Mouse (Mus musculus) heart, adult 18-20 months (tissue): Measurements from ENCODE around the gene Acbd7. TPM values are rescaled to one million over a fixed set of nuclear protein-coding genes. Genes with fewer than 3 reads are reported as not detected.

ENCODE experiments used
- DNase-seq, 2 experiments: peaks; one replicate each; pipeline ENCODE4 v3.0.0; 2021 to 2022; ENCODE audit warnings: mixed read lengths in 1 of 2
- long read RNA-seq, 2 experiments: library from polyadenylated mRNA; stranded (forward); transcript quantifications; one replicate each; pipeline ENCODE4 v2.0.0; 2021
- total RNA-seq, 2 experiments: library from RNA; stranded (reverse); gene quantifications; 2 replicates each; pipeline ENCODE4 v1.2.3; 2021

Acbd7 gene
- 1 to 10 TPM; 1.4 to 1.8 TPM for total RNA-seq
- long read RNA-seq, experiment 1, partial matches to known transcripts, result 0 of 1 reads
- long read RNA-seq, experiment 1, other reads (novel, unspliced or antisense), result 1 of 1 reads
- long read RNA-seq, experiment 2, result 0 reads

DNA sequence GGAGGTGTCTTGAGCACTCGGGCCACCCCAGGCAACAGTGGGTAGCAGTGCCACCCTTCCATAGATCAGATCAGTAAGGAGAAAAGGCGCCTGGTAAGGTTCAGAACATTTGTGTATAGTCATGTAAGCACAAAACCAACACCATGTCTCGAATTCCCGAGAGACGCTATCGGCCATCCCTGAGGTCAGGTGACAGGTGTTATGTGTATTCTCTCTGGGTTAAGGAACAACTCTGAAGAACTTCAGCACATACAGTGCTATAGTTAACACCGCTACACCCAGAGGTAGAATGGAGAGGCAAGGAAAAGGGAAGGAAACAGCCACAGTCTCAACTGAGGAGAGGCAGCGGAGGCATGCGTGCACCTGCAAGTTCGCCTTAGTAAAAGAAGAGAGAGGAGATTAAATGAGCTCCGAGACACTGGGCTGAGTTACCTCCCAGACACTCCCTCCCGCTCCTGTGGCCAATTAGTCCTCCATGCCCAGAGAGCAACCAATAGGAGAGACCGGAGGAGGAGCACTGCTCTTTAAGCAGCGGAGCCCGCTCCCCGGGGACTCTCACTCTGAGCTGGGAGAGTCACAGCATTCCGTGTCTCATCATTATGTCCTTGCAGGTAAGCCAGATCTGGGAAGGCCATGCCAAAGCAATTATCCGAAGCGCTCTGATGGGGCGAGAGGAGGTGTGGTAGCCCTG, at the start of gene Acbd7:
Acbd7 (plus strand) TSS at position 558 of the 691 bp plus-strand sequence.
- peak; percentile 34 to 40 for DNase-seq

DNA sequence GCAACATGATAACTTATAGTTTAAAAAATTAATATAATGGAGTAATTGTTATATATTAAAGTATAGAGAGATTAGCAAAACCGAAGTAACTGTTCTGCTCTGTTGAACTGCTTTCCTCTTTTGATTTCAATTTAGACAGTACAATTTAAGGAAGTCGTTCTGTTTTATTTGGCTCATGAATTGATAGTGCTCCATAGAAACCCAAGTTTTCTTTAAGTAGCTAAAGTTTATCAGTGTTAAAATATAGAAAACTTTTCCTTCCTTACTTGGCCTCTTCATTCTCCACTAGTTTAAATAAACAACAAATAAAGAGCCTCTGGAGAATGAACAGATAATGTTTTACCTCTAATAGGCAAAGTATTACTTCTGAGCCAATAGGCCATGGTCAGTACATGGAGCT, 49.7 kb upstream of the Acbd7 start:
- no peak for DNase-seq

DNA sequence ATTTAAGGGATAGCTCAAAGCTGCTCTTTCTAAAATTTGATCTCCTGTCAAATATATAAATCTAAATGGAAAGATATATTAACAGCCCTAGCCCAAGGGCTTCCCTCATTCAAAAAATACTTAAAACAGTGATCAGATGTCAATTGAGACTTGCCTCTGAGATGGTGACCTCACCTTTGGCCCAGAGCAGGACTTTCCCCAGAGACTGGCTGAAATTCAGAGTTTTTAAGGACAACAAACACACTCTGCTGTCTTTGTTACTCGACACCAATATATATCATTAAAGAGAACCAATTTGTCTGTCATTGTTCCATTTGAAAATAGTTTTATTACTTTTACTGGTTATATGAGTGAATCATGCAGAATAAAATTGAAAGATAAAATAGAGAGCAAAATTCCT, 46.4 kb upstream of the Acbd7 start:
- no peak for DNase-seq

DNA sequence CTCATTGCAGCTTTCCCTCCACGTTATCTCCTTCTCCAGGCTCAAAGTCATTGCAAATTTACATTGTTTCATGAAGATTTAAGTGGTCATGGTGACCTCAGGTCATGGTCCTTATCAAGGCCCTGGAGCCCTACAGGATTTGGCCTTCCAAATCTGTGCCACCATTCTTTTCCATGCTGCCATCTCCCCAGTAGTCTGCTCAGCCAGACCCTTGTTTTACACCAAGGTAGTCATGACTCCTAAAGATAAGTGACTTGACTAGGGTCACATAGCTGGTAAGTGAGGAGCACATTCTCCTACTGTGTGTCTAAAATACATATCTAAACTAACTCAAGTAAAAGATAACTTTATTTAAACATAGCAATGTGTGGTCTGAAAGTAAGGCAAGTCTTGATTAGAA, 43.8 kb upstream of the Acbd7 start:
- no peak for DNase-seq

DNA sequence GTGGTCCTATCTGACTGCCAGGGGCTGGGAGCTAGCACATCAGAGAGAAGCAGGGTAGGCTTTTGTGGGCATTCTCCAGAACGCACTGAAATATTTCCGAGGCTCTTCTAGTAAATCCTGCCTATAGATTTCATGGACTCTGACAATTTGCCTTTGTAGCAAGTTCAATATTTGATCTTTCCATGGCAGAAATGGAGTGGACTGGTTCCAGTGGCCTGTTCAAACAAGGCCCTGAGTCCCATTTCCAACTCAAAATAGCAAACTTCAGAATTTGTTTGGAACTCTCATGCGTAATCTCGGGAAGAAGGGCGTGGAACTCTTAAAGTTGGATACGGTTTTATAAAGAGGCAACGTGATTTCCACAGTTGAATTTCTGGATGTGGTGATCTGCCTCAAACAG, 40.1 kb upstream of the Acbd7 start:
- no peak for DNase-seq

DNA sequence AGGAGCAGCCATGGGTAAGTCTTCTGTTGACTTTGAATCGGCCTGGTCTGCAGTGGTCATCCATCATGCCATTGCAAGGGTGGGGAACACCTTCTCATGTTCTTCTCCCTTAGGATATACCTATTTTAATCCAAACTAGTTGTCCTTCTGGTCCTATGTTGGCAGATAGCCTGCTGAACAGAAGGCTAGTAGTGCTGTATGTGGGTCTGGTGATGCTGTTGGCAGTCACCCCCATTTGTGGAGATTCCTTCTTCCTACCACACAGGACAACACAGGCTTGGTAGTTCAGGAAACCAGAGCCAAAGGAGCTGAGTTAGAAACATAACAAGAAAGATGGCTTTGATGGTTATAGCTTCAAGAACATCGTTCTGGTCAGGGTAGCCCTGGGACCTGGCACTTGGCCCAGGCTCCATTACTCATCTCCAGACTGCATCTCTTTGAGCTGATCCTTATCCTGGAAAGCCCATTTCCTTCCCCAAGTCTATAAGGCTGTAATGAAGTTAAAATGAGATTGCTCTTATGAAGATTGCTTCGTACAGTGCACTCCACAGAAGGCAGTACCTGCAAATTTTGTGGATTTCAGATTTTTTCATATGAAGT, 30.4 kb upstream of the Acbd7 start:
- no peak for DNase-seq

DNA sequence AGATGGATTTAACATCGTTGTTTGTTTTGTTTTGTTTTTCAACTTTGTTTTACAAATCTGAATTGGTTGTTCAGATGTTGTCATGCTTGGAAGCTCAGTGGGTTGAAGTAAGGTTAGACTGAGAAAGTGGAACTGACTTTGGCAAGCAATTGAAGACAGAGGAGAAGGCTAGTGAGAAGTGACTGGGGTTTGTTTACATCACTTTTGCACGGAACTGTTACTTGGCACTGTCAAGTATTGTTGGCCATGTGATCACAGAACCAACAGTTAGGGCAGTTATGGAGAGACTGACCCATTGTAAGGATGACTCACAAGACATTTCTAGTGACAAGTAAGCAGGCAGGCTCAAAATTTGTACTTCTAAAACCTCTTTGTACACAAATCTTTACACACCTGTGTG, 12.8 kb upstream of the Acbd7 start:
- no peak for DNase-seq

DNA sequence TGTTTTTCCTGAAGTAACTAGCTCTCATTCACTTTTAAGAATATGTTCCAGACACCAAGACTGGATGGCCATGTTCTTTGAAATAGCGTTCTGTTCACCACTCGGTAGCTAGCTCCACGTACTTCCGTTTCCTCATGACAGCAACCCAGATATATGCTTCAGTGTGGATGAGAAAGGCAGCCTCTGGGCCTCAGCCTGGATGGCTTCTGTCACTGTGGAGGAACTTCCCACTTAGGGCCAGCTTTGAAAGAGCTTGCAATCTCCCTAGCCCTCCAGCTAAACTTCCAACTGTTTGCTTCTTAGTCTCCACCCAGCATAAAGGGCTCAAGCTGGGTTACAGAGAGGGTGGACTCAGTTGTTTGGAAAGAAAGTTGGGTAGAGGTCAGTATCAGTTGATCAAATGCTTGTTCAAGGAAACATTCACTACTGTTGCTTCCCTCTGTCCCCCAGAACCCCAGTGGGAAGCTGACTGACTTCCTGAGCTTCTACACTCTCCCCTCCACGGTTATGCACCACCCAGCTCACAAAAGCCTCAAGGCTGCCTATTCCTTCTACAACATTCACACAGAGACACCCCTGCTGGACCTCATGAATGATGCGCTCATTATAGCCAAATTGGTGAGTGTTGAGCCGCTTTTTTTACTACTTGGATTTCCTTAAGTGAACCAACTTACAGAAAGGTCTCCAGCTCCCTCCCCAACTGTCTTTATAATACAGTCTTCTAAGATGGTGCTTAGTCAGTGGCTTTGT, 11.4 kb upstream of the Acbd7 start:
- DNase-seq, result no peak

DNA sequence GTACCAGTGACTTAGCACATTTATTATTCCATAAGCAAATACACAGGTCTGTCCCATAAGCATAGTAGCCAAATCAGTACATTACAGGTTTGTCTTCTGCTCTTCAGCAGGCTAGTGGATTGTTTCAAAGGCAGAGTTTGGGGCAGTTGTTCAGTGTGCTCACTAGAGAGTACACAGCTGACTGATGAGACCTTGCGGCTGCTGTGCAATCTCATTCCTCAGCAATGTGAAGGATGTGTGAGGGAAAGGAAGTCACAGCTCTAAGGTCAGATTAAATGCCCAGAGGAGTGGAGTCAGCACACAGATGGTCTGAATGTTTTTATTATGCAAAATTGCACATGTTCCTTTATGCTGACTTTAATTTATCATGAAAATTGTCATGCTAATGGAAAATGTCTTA, 9.4 kb upstream of the Acbd7 start:
- DNase-seq, result no peak

DNA sequence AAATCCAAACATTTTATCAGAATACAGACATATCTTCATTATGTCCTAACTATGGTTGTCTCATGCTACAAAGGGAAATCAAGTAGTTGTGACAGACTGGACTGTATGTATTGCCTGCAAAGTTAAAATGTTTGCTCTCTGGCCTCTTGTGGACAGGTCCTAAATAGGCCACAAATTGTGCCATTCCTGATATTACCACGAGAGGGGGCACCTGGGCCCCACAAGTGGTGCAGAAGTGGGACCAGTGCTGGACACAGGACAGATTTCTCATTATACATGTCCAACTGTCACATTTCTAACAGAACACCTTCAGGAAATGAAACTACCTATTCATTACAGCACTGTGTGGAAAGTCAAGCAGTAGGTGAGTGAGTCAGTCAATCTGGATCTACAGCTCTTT, 8.6 kb upstream of the Acbd7 start:
- peak; percentile 61 to 77 for DNase-seq

DNA sequence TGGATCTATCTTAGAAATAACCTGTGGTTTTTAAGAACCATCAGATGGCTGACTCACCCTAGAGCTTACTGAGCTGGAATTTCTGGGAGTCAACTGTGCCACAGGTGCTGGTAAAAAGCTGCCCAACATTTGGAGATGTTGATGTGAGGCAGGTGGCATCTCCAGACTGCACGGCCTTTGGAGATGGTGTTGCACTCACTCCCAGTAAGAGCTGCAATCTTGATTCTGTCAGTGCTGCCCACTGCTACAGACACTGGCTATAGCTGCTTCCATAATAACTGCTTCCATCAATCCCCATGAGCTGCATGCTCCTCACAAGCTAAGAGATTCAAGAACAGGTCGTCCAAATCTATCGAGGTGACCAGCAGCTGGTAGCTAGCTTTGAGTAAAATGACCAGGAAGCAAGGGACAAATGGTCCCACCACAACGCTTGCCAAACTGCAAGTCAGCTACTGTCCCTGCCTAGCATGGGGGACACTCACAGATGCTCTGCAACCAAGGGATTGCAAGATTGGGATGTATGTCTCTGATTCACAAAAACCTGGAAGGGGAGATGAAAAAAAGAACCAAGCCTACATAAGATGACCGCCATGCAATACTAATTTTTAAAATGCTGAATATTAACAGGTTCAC, 4.8 kb upstream of the Acbd7 start:
- DNase-seq, result no peak

DNA sequence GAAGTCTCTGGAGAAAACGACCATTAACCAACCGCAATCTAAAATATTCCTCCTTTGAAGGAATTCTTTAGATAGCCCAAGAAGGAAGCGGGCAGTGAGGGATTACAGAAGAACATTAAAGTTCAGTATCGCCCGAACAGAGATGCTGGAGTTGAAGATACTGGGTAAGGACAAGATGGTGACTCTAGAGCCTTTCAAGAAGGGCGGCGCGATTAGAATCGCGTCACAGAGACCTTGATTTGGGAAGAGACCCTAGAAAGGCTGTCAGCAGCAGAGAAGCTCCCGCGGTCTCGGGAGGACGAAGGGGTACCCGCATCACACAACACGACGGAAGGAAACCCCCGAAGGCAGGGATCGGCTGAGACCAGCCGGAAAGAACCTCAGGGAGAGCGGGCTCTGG, 3.9 kb upstream of the Acbd7 start:
- DNase-seq, result no peak

DNA sequence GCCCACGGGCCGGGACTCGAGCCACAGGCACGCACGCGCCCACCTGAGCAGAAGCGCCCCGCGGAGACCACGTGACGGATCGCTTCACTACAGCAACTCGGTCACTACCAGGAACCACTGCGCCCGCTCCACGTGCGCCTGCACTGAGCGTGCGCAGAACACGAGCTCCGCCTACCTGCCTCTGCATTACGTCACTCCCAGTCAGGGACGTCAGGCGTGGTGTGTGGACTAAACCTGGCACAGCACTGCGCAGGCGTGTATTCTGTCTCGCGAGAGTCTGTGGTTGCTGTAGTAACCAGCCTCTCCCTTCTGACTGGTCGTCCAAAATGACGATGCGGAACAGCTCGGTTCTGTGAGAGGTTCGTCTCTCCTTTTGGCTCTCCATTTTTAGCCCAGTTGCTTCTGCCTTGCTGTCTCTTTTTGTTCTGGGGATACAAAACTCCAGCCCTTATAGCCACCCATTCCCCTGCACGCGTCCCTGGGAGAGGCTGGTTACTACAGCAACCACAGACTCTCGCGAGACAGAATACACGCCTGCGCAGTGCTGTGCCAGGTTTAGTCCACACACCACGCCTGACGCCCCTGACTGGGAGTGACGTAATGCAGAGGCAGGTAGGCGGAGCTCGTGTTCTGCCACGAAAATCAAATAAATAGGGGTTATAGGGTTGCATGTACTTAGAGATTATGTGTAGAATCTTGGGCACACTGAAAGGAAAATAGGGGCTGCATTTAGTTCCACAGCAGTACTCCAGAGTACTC, 3.3 kb upstream of the Acbd7 start, which contains the start of gene Rpp38:
Rpp38 (minus strand) TSS at position 160 of the 759 bp plus-strand sequence.
- peak; percentile 99 for DNase-seq

DNA sequence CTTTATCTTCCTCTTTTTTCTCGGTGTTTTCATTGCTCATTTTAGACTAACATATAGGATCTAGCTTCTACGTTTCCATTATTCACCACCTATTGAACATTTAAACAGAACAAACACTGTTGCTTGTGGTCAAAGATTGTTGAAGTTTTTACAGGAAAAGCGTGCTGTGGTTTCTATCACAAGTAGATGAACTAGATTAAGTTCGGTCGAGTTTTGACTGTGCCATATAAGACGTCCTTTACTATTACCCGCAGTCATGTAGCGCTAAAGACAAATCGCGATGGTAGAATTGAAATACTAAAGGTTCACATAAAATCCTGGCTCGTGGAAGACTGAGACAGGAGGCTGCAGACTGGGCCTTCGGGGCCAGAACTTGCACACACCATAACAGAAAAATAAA, 2.2 kb upstream of the Acbd7 start:
- no peak for DNase-seq

DNA sequence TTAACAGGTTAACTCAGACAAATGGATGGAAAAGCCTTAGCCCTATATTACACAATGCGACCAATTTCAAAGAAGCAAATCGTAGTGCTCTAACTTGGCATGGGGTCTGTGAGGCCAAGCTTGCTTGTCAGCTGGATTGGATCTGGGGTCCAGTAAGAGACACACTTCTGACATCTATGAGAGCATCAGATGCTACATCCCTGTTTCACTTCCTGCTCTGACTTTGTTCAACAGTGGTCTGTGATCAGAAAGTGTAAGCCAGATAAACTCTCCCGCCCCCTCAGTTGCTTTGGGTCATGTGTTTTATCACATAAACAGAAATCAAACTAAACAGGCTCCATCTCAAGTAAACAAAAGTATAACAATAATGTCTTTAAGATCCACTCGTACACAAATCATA, 12.5 kb downstream of the Acbd7 start:
- no peak for DNase-seq

DNA sequence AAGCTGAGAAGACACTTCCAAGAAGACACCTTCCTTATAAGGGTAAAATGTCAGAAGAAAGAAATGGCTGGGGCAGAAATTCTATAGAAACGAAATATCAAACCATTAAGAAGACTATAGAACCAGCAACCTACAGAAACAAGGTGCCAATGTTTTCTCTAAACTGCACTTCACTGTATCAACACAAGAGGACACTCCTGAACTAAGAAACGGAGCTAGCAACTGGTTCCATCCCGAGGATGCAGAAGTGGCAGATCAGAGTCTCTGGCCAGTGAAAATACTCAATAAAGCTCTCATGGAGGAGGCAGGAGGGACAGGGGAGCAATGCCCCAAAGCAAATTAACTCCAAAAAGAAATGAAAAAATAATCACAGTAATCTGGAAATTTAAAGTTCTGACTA, 13.0 kb downstream of the Acbd7 start:
- peak; percentile 17 to 35 for DNase-seq

DNA sequence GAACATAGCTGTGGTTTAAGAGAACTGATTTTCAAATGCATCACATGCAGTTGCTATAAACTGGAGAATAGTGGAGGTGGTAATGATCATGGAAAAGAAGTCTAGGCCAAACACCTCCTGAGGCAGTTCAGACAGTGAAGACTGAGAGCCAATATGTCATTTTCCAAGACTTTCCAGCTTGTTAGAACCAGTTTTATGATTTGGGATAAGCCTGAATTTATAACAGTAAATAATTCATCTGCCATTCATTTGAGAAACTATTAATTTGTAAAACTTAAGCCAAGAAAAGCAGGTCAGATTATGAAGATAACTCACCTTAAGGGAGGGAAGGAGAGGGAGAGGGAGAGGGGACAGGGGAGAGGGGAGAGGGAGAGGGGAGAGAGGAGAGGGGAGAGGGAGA, 17.2 kb downstream of the Acbd7 start:
- DNase-seq, result no peak

DNA sequence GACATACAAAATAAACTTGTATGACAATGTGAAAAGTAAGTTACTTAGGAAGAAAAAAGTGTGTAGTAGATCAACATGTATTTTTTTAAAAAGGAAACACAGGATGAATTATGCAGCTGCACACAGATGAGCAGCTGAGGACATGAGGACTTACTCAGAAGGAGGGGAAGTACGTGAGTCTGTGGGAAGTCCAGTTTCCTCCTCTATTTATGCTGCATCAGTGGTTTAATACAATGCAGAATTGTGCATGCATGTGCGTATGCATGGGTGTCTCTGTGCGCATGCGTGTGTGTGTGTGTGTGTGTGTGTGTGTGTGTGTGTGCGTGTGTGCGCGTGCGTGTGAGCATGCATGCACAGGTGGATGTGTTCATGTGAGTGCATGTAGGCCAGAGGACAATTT, 19.8 kb downstream of the Acbd7 start:
- DNase-seq, result peak in 1 of 2 experiments; percentile 7

DNA sequence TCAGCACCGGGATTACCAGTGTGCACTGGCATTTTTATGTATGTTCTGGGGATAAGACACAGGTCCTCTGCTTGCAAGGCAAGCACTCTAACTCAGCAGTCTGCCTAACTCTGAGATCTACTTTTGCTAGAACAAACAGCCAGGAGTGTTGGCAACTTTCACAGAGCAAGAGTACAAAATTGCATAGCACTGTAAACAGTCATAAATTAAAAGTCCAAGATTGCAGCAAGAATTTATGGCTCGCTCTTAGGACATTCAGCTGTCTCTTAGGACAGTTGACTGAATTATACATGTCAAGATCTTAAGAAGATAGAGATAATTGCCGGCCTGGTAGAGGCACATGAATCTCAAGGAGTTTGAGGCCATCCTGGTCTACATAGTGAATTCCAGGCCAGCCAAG, 20.3 kb downstream of the Acbd7 start:
- no peak for DNase-seq

DNA sequence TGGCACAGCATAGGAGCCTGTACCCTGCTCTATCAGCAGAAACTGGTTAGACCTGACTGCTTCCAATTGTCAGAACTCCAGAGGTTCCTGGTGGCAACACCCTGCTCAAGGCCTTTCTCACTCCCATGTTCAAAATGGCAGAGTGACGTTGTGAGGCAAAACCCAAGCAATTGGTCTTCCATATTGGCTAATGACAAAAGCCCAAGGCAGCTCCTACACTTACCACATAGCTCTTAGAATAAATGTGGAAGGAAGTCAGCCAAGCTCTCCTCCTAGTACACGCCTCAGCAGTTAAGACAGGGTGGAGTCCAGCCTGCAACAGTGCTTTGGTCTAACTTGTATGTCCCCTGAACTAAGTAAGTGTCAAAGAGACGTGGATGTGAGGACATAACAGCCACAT, 21.9 kb downstream of the Acbd7 start:
- DNase-seq, result no peak

DNA sequence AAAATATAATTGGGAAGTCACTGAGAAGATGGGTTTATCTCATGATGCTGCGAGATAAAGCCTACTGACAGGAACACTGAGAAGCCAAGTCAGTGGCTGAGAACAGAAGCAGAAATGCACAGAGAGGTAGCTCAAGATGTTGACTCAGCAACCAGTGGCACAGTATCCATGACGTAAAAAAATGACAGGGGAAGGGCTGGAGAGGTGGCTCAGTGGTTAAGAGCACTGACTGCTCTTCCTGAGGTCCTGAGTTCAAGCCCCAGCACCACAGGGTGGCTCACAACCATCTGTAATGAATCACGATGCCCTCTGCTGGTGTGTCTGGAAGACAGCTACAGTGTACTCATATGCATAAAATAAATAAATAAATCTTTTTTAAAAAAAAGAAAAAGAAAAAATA, 25.1 kb downstream of the Acbd7 start:
- no peak for DNase-seq

DNA sequence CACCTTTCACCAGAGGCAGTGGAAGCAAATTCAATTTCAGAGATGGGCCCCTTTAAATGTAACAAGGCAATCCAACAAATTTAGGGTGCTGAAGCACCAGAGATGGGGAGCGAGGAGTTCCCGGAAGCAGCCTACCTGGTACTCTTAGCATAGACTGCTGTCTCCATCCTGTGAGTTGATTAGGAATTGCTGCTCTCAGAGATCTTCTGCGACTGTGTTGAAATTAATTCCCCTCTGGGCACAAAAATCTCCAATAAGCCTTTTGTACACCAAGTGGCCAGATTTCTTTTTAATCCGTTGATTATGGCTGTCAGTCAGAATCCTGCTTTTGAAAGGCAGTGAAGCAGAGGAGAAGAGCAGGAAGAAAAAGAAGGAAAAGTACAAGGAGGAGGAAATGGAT, 29.2 kb downstream of the Acbd7 start:
- no peak for DNase-seq
